Mouse (Mus musculus) testis, adult 2 months (tissue): ENCODE data around the gene Ofd1. TPM values are rescaled to one million over a fixed set of nuclear protein-coding genes. Genes with fewer than 3 reads are reported as not detected.

ENCODE experiments used
- H3K27ac ChIP-seq: fragments of 200-500 bp; 2 replicates; pipeline ENCODE4 v1.5.1; 2012; ENCODE audit warnings: low read depth, low read length; ENCODE audit not compliant: control insufficient read depth, insufficient read depth
- H3K27me3 ChIP-seq: fragments of 200-500 bp; 2 replicates; pipeline ENCODE4 v1.6.1; 2012; ENCODE audit warnings: mild to moderate bottlenecking, low read length, moderate library complexity; ENCODE audit not compliant: control insufficient read depth, insufficient read depth
- H3K36me3 ChIP-seq: fragments of 200-500 bp; 2 replicates; pipeline ENCODE4 v1.6.1; 2012; ENCODE audit warnings: mild to moderate bottlenecking, low read length; ENCODE audit not compliant: control insufficient read depth, insufficient read depth
- H3K4me1 ChIP-seq: fragments of 200-500 bp; 2 replicates; pipeline ENCODE4 v1.6.1; 2012; ENCODE audit warnings: low read length; ENCODE audit not compliant: control insufficient read depth, insufficient read depth
- H3K4me3 ChIP-seq: fragments of 200-500 bp; 2 replicates; pipeline ENCODE4 v1.5.1; 2012; ENCODE audit warnings: low read depth, mild to moderate bottlenecking, low read length, moderate library complexity, mixed read lengths; ENCODE audit not compliant: control insufficient read depth
- CTCF ChIP-seq: fragments of 200-500 bp; IDR thresholded peaks from 2 replicates; pipeline ENCODE4 v1.5.1; 2012; ENCODE audit warnings: low read depth, mild to moderate bottlenecking, inconsistent platforms, low read length, moderate library complexity; ENCODE audit not compliant: control insufficient read depth, insufficient read depth, insufficient replicate concordance
- POLR2A ChIP-seq: fragments of 200-500 bp; IDR thresholded peaks from 2 replicates; pipeline ENCODE4 v1.6.1; 2012; ENCODE audit warnings: low read depth, mild to moderate bottlenecking, inconsistent platforms, low read length, moderate library complexity; ENCODE audit not compliant: control insufficient read depth
- polyA plus RNA-seq: library from polyadenylated mRNA; depleted of rRNA; stranded (reverse); fragments of >200 nt; gene quantifications from 2 replicates; pipeline ENCODE4 v1.2.3, GENCODE M21; 2012

Ofd1 gene
- polyA plus RNA-seq, 1 experiment: 1.2 TPM

DNA sequence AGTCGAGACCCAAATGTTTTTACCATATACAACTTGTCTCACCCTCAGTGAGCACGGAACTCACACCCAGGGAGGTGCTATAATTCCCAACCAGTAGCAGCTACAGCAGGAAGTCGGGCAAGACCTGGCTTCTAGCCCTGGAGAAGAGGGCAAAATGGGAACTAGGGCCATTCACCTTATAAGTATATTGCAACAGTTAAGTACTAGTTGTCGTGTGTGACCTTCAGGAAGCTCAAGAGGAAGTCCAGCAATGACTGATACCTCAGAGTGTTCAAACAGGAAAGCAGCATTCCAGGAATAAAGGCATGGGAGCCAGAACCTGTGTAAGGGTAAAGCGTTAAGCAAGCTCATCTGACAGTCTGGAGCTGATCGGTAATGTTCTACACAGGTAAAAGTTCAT is 13.0 kb upstream of the Ofd1 start:
- Histone ChIP-seq H3K4me1 (no peaks in the 10 kb centered on the region), H3K36me3 (no peaks in the 10 kb centered on the region), H3K27me3 (no peaks in the 10 kb centered on the region), H3K27ac (no peak overlapping the region), H3K4me3 (no peak overlapping the region)
- TF ChIP-seq POLR2A (no peak), CTCF (no peak)

DNA sequence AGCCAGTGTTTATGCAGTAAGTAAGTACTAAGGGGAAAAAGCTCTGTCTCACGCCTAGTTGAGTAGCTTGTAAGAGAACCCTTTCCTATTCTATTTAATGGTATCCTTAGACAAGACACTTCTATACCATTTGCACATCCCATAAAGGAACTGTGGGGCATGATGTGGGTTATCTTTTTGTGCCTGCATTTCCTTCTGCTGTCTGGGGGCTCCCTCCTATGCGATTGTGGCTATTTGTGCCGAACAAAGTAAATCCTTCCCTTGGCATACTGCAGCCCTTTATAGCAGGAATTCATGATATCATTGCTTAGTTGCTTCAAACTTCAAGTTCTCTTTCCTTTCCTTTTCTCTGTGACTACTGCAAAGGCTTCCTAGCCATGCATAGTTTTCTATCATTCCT is 4.0 kb upstream of the Ofd1 start:
- H3K36me3 ChIP-seq: no peaks in the 10 kb centered on the region
- no peaks in the 10 kb centered on the region for H3K4me1 ChIP-seq
- TF ChIP-seq CTCF: no peak
- TF ChIP-seq POLR2A: no peak
- no peak overlapping the region for H3K27ac ChIP-seq
- H3K27me3 ChIP-seq: no peaks in the 10 kb centered on the region
- no peak overlapping the region for H3K4me3 ChIP-seq

DNA sequence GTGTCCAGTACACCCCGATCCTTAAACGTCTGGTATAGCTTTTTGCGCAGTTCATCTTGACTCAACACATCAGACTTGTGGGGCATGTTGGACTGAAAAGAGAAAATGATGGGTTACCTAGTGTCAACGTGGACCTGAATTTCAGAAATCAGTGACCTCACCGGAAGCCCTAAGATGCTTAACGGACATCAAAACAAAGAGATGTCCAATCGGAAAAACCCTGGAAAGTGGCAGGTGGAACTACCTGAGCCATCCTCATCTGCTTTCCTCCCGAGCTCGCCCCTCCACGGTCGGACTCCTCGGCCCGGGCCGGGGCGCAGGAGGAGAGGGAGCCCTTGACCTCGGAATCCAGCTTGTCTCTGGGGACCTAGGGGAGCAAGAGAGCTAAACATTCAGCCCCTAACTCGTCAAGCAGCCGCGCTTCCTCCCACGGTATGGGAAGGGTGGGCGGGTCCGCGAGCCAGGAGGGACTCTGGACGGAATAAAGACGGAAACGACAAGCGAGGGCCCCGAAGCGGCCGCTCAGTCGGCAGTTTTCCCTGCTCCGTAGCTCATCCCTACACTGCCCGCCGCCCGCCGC is 378 bp downstream of the Ofd1 start, which contains the start of gene Trappc2:
Gene Trappc2 (plus strand): TSS at position 539 of the 580 bp plus-strand sequence.
- no peaks in the 10 kb centered on the region for H3K27me3 ChIP-seq
- no peak for TF ChIP-seq CTCF
- no peak for TF ChIP-seq POLR2A
- no peaks in the 10 kb centered on the region for H3K36me3 ChIP-seq
- H3K27ac ChIP-seq: peak within 1 kb of the TSS; percentile 79
- no peaks in the 10 kb centered on the region for H3K4me1 ChIP-seq
- peak within 1 kb of the TSS; percentile 75 for H3K4me3 ChIP-seq

DNA sequence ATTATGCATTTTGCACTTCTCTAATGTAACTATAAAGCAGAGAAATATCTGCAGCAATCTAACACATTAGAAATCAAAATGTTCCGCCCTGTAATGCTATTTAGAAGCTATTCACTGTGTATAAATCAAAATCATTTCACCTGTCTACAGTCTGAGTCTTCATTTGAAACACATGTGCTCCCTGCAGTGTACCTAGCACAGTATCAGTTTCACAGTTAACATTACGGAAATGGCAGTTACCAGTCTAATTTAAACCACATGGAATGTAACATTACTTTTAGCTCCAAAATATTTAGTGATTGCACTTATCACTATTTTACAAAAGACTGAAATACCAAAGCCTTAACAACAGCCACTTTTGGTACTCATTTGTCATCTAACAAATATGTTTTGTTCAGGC is 5.7 kb downstream of the Ofd1 start:
- TF ChIP-seq CTCF: no peak
- TF ChIP-seq POLR2A: no peak

DNA sequence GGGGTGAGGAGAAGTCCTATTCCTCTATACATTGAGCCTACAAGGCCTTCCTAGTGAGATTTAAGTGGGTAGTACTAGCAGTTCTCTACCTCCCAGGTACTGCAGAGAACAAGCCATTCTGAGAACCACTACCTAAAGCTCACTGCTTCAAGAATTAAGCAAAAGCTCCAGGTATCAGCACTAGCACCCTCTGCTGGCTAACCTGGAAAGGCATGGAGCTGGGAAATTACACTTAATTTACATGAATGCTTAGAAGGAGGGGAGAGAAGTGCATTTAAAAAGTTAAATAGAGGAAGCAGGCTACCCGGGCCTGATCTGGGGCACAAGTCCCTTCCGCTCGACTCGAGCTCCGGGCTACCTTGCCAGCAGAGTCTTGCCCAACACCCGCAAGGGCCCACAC is 24.3 kb downstream of the Ofd1 start:
- Histone ChIP-seq H3K36me3 (no peaks in the 10 kb centered on the region), H3K27ac (no peak overlapping the region), H3K27me3 (no peaks in the 10 kb centered on the region), H3K4me1 (no peaks in the 10 kb centered on the region), H3K4me3 (no peak overlapping the region)
- TF ChIP-seq CTCF (no peak), POLR2A (no peak)

More for the DNA sequence above, 5.7 kb downstream of the Ofd1 start:
- Histone ChIP-seq H3K4me1 (no peaks in the 10 kb centered on the region), H3K36me3 (no peaks in the 10 kb centered on the region), H3K27ac (no peak overlapping the region), H3K27me3 (no peaks in the 10 kb centered on the region), H3K4me3 (no peak overlapping the region)

DNA sequence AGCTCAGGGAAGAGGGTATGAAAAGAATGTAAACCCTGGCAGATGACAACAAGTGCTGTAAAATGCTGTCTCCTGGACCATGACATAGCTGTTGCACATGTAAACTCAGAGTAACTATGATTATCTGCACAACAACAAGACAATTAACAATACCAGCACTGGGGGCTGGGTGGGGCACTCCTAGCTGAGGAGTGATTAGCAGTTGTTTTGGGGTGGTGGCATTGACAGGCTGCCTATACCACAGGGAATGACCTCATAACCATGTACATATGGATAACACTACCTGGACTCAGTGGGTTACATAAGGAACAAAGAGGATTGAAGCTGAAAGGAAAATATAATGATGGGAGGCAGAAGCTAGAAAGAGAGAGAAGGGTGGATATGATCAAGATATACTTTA is 32.6 kb downstream of the Ofd1 start:
- Histone ChIP-seq H3K4me1 (no peaks in the 10 kb centered on the region), H3K27me3 (no peaks in the 10 kb centered on the region)
- TF ChIP-seq POLR2A (no peak), CTCF (no peak)

DNA sequence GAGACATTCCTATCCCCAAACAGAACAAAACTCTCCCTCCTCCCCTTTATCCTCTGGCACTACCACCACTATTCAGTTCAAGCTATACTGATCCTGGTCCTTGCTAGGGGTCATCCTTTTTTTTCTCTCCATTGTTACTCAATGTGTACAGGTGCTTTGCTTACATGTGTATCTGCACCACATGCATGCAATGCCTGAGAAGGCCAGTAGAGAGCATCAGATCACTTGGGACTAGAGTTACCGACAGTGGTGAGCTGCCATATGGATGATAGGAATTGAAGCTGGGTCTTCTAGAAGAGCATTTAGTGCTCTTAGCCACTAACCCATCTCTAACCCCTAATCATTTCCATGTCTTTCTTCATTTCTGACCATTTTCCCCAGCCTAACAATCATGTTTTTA is 46.8 kb downstream of the Ofd1 start:
- no peak overlapping the region for H3K4me3 ChIP-seq
- no peaks in the 10 kb centered on the region for H3K36me3 ChIP-seq
- no peaks in the 10 kb centered on the region for H3K4me1 ChIP-seq
- TF ChIP-seq CTCF: no peak
- no peak for TF ChIP-seq POLR2A
- H3K27ac ChIP-seq: no peak overlapping the region
- no peaks in the 10 kb centered on the region for H3K27me3 ChIP-seq

More for the DNA sequence above, 32.6 kb downstream of the Ofd1 start:
- Histone ChIP-seq H3K27ac (no peak overlapping the region), H3K36me3 (no peaks in the 10 kb centered on the region), H3K4me3 (no peak overlapping the region)

DNA sequence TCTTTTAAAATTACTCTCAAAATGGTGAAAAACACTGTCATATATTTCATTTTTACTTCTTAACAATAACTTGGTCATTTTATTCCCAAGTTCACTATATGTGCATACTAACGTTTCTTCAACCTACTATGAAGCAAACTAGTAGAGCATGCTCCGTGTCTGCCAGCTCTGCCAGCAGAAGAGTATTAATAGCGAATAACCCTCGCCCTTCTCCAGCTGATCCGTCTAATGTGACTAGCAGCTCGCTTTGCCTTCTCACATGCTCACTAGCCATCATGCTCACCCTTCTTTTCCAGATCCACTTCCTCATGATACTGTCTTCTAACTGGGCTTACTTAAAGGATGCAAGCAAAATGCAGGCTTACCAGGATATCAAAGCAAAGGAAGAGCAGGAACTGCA is 53.8 kb downstream of the Ofd1 start:
- Histone ChIP-seq H3K27me3 (no peaks in the 10 kb centered on the region), H3K4me1 (no peaks in the 10 kb centered on the region), H3K36me3 (no peaks in the 10 kb centered on the region), H3K4me3 (no peak overlapping the region), H3K27ac (no peak overlapping the region)
- no peak for TF ChIP-seq POLR2A
- no peak for TF ChIP-seq CTCF

DNA sequence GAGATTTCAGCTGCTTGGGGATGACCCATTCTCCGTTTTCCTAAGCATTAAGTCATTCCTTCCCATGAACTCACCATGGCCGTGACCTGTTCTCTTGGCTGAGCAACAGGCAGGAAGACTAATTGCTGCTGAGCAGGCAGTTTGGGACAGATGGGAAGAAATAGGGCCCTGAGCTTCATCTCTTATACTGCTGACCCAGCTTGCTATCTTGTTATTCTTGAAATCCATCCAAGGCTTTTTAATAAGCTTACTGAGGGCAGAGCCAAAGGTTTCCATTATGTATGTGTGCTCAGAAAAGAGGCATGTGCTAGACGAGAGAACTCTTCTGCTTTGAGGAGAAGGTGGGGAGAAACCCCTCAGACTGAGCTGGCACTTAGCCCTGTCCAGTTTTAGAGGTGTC is 55.6 kb downstream of the Ofd1 start:
- Histone ChIP-seq H3K27ac (no peak overlapping the region), H3K4me1 (no peaks in the 10 kb centered on the region), H3K36me3 (no peaks in the 10 kb centered on the region), H3K27me3 (no peaks in the 10 kb centered on the region), H3K4me3 (no peak overlapping the region)
- no peak for TF ChIP-seq CTCF
